ENCODE assay signal across 14 mouse cellular contexts in the genomic region with DNA sequence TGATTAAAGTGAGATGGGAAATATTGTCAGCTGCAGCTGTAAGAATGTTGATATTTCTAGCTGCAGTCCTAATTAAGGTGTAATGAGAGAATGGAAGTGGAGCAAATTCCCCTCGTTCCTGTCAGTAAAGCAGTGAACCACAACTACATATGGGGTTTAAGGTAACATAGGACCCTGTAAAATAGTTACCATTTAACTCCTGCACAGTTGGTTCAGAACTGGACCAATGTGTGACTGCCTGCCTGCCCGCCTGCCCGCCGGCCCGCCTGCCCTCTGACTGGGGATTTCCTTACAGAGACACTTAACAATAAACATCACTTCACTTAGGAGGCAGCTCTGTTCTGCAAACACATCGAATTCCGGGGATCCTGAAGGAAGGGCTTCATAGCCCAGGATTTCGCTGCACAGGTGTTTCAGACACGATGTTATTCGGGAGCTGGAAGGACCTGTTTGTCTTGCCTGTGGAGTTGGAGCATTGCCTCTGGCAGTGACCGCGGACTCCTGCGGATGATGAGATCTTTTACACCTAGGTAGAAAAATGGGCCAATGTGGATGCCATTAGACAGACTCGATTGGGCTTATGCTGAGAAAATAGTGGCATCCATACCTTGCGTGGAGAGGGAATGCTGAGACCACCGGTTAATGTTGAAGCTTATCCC.
DNase-seq lines count a peak whose midpoint lies in the region; ATAC-seq and TF ChIP-seq lines count a peak whose summit lies in the region.
"Had no signal": no experiment of that assay in that cellular context is flagged by ENCODE, and none has a peak within 500 bp of the region (broad histone marks: within the 10 kb centered on the region; RNA-seq: fewer than 3 reads in every experiment).

No protein-coding gene starts in this region.

- no peak for TF ChIP-seq POLR2A in cerebellum, adult 2 months (IDR thresholded peaks at IDR 0.05; ENCODE audit: borderline replicate concordance, insufficient read depth, low read length)
- TF ChIP-seq POLR2A in brain, embryonic 14.5 days (IDR thresholded peaks at IDR 0.05; ENCODE audit: borderline replicate concordance, extremely low read depth, insufficient read depth, insufficient read length, poor library complexity, severe bottlenecking), result no peak

- H3K36me3 ChIP-seq in kidney, embryonic 14.5 days (ENCODE audit: control insufficient read depth, insufficient read depth, low read length), result no peaks in the 10 kb centered on the region
- H3K36me3 ChIP-seq: liver, embryonic 13.5 days; neural tube, embryonic 15.5 days had no signal

- peak overlapping the region; percentile 19; the same call in 1 of the 2 replicates for H3K4me2 ChIP-seq in kidney, embryonic 14.5 days (replicated peaks; ENCODE audit: low read depth, low read length)
- H3K4me2 ChIP-seq: liver, embryonic 13.5 days; neural tube, embryonic 15.5 days had no signal

- peak; percentile 90 for ATAC-seq in kidney, embryonic 14.5 days (ENCODE audit: low FRiP score, low TSS enrichment)
- no peak for ATAC-seq in megakaryocyte, adult 5-6 weeks (ENCODE audit: poor library complexity, severe bottlenecking)
- ATAC-seq: intestine, postnatal 0 days had no signal

- no peaks in the 10 kb centered on the region for H3K9me3 ChIP-seq in kidney, embryonic 14.5 days (ENCODE audit: control insufficient read depth, low read length)
- H3K9me3 ChIP-seq: liver, embryonic 13.5 days; neural tube, embryonic 15.5 days had no signal

- H3K27ac ChIP-seq in cerebellum, adult 2 months (ENCODE audit: insufficient read depth, low read length), result no peak overlapping the region
- H3K27ac ChIP-seq in kidney, embryonic 14.5 days (ENCODE audit: low read depth, low read length), result no peak overlapping the region; the same call in 1 of the 2 replicates
- H3K27ac ChIP-seq: gastrocnemius, adult 2 months; liver, embryonic 13.5 days; neural tube, embryonic 15.5 days had no signal

- H3K27me3 ChIP-seq in cerebellum, adult 2 months (ENCODE audit: control insufficient read depth, insufficient read depth, low read length), result no peaks in the 10 kb centered on the region
- H3K27me3 ChIP-seq in kidney, embryonic 14.5 days (ENCODE audit: control insufficient read depth, insufficient read depth, low read length), result no peaks in the 10 kb centered on the region
- H3K27me3 ChIP-seq: liver, embryonic 13.5 days; neural tube, embryonic 15.5 days had no signal

- TF ChIP-seq CTCF in cerebellum, adult 2 months (IDR thresholded peaks at IDR 0.05; ENCODE audit: borderline replicate concordance, insufficient read depth, low read depth, low read length), result no peak
- TF ChIP-seq CTCF in brain, embryonic 14.5 days (IDR thresholded peaks at IDR 0.05; ENCODE audit: borderline replicate concordance, extremely low read depth, insufficient read depth, insufficient read length), result no peak

- no peak overlapping the region for H3K9ac ChIP-seq in kidney, embryonic 14.5 days (ENCODE audit: low read depth, low read length)
- H3K9ac ChIP-seq: liver, embryonic 13.5 days; neural tube, embryonic 15.5 days had no signal

- H3K4me1 ChIP-seq in cerebellum, adult 2 months (ENCODE audit: control insufficient read depth, insufficient read depth, low read length), result peaks cover 3% of the 10 kb centered on the region; the same call in 1 of the 2 replicates
- 0 out of 2 replicates have a peak, but pooled peaks cover 2% of the 10 kb centered on the region for H3K4me1 ChIP-seq in kidney, embryonic 14.5 days (ENCODE audit: control insufficient read depth, insufficient read depth, low read length)
- H3K4me1 ChIP-seq: liver, embryonic 13.5 days had no signal

- H3K4me3 ChIP-seq in cerebellum, adult 2 months (replicated peaks; ENCODE audit: insufficient read depth, low read depth, low read length), result no peak overlapping the region
- H3K4me3 ChIP-seq in kidney, embryonic 14.5 days (ENCODE audit: low read length), result no peak overlapping the region
- H3K4me3 ChIP-seq: gastrocnemius, adult 2 months; liver, embryonic 13.5 days; neural tube, embryonic 15.5 days had no signal

- peak; percentile 39 to 50 for DNase-seq in cerebellum, adult 2 months
- no peak for DNase-seq in cerebellum, adult 9-11 months
- no peak for DNase-seq in kidney, postnatal 25 days
- DNase-seq in brain, embryonic 14.5 days (ENCODE audit: low read depth), result peak; percentile 28
- peak; percentile 6 for DNase-seq in kidney, postnatal 14 days
- no peak for DNase-seq in layer of hippocampus, adult 11-12 months (ENCODE audit: low spot score)
- DNase-seq: adrenal gland, postnatal 14 days; gastrocnemius, adult 2 months; heart, postnatal 4 days; liver, embryonic 13.5 days had no signal

- WGBS in cerebellum, adult 2 months, result 27% methylated on average over 16 of the region's 16 CpGs
- 39% methylated on average over 16 of the region's 16 CpGs for WGBS in kidney, embryonic 14.5 days

Comparison
In these comparisons a context has a peak if more than half of its experiments do, and no peak if none do; other contexts are left out.
1. DNase-seq: peak in cerebellum, adult 2 months (2 of 2), brain, embryonic 14.5 days (single experiment) and kidney, postnatal 14 days (single experiment); none in cerebellum, adult 9-11 months (single experiment), kidney, postnatal 25 days (0 of 2) and layer of hippocampus, adult 11-12 months (single experiment).